Mouse (Mus musculus) hindbrain, embryonic 10.5 days (tissue): ENCODE results near the gene Olfr102. TPM values are rescaled to one million over a fixed set of nuclear protein-coding genes. Genes with fewer than 3 reads are reported as not detected.
A peak's percentile ranks its signal among the peaks of the same experiment; 100 is the strongest.

ENCODE experiments used
- DNase-seq: peaks from one replicate; pipeline ENCODE4 v3.0.0-alpha.2; 2017; ENCODE audit warnings: low spot score
- H3K27ac ChIP-seq: fragments of 300-500 bp; sonication (generic); 2 replicates; pipeline ENCODE4 v1.5.1; 2016; ENCODE audit warnings: mild to moderate bottlenecking, moderate library complexity
- H3K27me3 ChIP-seq: fragments of 300-500 bp; sonication (generic); 2 replicates; pipeline ENCODE4 v1.6.1; 2016; ENCODE audit warnings: mild to moderate bottlenecking; ENCODE audit not compliant: poor library complexity, insufficient read depth, severe bottlenecking
- H3K36me3 ChIP-seq: fragments of 300-500 bp; sonication (generic); 2 replicates; pipeline ENCODE4 v1.6.1; 2016; ENCODE audit warnings: mild to moderate bottlenecking, moderate library complexity
- H3K4me1 ChIP-seq: fragments of 300-500 bp; sonication (generic); replicated peaks from 2 replicates; pipeline ENCODE4 v1.6.1; 2016; ENCODE audit warnings: mild to moderate bottlenecking
- H3K4me3 ChIP-seq: fragments of 300-500 bp; sonication (generic); 2 replicates; pipeline ENCODE4 v1.5.1; 2016; ENCODE audit warnings: mild to moderate bottlenecking, moderate library complexity
- H3K9me3 ChIP-seq: fragments of 300-500 bp; sonication (generic); 2 replicates; pipeline ENCODE4 v1.6.1; 2016; ENCODE audit warnings: mild to moderate bottlenecking, moderate library complexity
- WGBS: fragments of 180-500 bp; shearing (Covaris S2); methylation state at CpG from one replicate; pipeline ENCODE4 v1.1.7; 2016; 5-methylcytosine and 5-hydroxymethylcytosine counted together
- polyA plus RNA-seq: library from polyadenylated mRNA; unstranded; fragments of >200 nt; fragmentation: Nextera tagmentation; extraction: Ambion mirVana; gene quantifications from 2 replicates; pipeline ENCODE4 v1.2.1, GENCODE M21; 2016

The Olfr102 gene
- polyA plus RNA-seq: not detected in 2 replicates

DNA sequence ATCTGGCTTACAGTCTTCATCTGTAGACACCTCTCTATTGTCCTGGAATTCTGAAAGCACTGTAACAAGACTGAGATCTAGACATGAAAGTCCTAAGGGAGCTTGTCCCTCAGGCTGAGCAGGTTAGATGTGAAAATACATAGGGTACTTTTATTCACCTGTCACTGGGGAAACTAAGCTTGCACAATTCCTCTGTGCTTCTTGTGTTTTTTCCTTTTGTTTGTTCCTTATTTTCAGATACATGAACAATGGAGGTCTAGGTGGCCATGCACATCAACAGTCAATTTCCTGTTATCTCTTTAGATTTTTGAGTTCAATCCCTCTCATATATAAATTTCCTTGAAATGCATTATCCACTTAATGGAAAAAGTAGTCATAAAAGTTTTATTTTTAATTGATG is at the start of gene Olfr102:
Gene Olfr102 (minus strand): TSS at position 101 of the 400 bp plus-strand sequence.
- no peak for DNase-seq
- Histone ChIP-seq H3K27ac (no peak within 1 kb of the TSS), H3K27me3 (no peaks in the 10 kb centered on the region), H3K9me3 (no peaks in the 10 kb centered on the region), H3K36me3 (no peaks in the 10 kb centered on the region), H3K4me1 (no peaks in the 10 kb centered on the region), H3K4me3 (no peak within 1 kb of the TSS)

DNA sequence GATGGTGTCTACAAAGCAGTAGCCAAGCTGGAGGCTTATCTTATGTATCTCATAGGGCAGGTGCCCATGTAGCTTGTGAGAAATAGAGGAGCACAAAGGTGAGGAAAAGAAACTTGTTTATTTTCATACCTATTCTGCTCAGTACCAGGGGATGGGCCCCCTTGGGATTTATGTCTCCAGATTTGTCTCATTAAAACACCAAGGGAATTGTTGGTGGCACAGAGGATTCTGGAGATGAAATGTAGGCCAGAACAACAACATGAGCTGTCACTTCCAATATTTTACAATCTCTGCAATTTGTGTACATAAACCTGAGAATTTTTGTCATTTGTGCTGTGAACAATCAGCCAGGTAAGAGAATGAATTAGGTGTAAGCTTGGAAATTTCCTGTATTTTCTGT is 42.4 kb upstream of the Olfr102 start, which contains the start of gene Olfr104-ps:
Gene Olfr104-ps (plus strand): TSS at position 301 of the 400 bp plus-strand sequence.
- no peaks in the 10 kb centered on the region for H3K36me3 ChIP-seq
- no peak within 1 kb of the TSS for H3K4me3 ChIP-seq
- H3K4me1 ChIP-seq: no peaks in the 10 kb centered on the region
- no peak within 1 kb of the TSS for H3K27ac ChIP-seq
- no peak for DNase-seq
- no peaks in the 10 kb centered on the region for H3K27me3 ChIP-seq
- H3K9me3 ChIP-seq: no peaks in the 10 kb centered on the region

DNA sequence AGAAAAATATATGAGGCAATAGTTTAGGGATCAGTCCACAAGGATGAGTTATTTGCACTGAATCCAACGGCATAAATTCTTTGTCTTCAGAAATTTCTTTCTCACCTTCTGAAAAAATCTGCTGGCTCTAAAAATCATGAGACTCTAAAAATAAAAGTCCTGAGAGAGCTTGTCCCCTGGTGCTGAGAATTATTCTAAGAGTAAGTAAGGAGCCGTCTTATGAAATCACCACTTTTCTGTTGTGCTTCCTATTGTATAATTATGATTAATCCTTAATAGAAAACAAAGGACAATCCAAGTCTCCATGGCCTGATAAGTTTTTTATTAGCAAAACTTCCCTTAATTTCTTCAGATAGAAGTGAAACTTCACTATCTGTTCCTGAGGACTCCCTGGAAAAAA is 22.7 kb upstream of the Olfr102 start, which contains the start of gene Olfr103:
Gene Olfr103 (minus strand): TSS at position 101 of the 400 bp plus-strand sequence.
- Histone ChIP-seq H3K36me3 (no peaks in the 10 kb centered on the region), H3K4me3 (no peak within 1 kb of the TSS), H3K27me3 (no peaks in the 10 kb centered on the region), H3K9me3 (no peaks in the 10 kb centered on the region), H3K4me1 (no peaks in the 10 kb centered on the region), H3K27ac (no peak within 1 kb of the TSS)
- 89% methylated on average over 2 of the region's 2 CpGs for WGBS
- no peak for DNase-seq

DNA sequence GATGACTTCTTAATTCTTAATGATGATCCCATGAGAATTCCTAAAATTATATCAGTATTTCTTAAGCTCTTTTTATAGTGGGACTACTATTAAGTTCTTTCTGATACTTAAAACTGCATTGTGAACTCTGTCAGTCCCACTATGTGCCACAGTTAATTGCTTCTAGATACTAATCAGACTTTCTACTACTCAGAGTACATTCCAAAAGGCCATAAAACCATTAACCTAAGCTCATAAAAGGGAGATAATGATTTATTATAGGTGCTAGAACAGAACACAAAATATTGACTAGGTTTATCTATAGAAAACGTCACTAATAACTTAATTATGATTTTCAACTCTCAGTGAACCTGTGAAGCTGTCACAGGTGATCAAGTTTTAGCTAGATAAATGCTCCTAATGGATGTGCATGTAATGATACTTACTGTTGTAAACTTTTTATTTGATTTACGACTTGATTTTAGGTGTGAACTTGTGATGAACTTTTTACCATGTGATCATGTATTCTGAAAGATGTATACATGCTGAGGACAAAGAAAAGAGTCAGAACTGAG is 6.6 kb downstream of the Olfr102 start:
- no peak overlapping the region for H3K27ac ChIP-seq

DNA sequence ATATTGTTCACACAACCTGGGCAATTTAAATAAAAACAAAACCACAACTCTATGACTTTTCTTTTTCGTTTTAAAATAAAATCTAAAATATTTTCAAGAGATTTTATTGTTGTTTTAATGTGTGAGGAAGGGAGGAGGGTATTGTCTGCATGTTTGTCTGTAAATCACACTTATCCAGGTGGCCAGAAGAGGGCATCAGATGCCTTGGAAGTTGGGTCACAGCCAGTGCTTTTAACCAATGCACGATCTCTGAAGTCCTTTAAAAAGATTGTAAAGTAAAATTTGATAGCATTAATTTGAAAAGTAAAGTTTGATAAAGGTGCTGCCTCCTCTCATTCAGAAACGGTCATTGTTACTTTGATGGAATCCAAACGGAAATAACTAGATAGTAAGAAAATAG is 8.4 kb downstream of the Olfr102 start:
- Histone ChIP-seq H3K27ac (no peak overlapping the region), H3K27me3 (no peaks in the 10 kb centered on the region), H3K36me3 (no peaks in the 10 kb centered on the region), H3K4me1 (no peaks in the 10 kb centered on the region), H3K4me3 (no peak overlapping the region), H3K9me3 (no peaks in the 10 kb centered on the region)
- WGBS: 42% methylated on average over 4 of the region's 4 CpGs
- DNase-seq: no peak

More for the DNA sequence above, 6.6 kb downstream of the Olfr102 start:
- Histone ChIP-seq H3K4me3 (no peak overlapping the region), H3K9me3 (no peaks in the 10 kb centered on the region), H3K36me3 (no peaks in the 10 kb centered on the region), H3K27me3 (no peaks in the 10 kb centered on the region), H3K4me1 (no peaks in the 10 kb centered on the region)
- 55% methylated on average over 2 of the region's 2 CpGs for WGBS
- no peak for DNase-seq

DNA sequence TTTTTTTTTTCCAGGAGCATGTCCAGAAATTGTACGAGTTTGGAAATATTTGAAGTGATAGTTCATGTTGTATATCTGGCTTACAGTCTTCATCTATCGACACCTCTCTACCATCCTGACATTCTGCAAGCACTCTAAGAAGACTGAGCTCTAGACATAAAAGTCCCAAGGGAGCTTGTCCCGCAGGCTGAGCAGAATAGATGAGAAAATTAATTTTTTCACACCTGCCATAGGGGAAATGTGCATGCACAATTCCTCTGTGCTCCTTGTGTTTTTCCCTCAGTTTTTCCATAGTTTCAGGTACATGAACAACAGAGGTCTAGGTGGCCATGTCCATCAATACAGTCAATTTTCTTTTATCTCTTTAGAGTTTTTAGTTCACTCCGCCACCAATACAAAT is 12.6 kb downstream of the Olfr102 start, which contains the start of gene Olfr101:
Gene Olfr101 (minus strand): TSS at position 101 of the 400 bp plus-strand sequence.
- H3K27ac ChIP-seq: no peak within 1 kb of the TSS
- no peaks in the 10 kb centered on the region for H3K9me3 ChIP-seq
- H3K4me1 ChIP-seq: no peaks in the 10 kb centered on the region
- H3K27me3 ChIP-seq: no peaks in the 10 kb centered on the region
- no peaks in the 10 kb centered on the region for H3K36me3 ChIP-seq
- DNase-seq: no peak
- H3K4me3 ChIP-seq: no peak within 1 kb of the TSS
- 88% methylated on average over 4 of the region's 4 CpGs for WGBS

DNA sequence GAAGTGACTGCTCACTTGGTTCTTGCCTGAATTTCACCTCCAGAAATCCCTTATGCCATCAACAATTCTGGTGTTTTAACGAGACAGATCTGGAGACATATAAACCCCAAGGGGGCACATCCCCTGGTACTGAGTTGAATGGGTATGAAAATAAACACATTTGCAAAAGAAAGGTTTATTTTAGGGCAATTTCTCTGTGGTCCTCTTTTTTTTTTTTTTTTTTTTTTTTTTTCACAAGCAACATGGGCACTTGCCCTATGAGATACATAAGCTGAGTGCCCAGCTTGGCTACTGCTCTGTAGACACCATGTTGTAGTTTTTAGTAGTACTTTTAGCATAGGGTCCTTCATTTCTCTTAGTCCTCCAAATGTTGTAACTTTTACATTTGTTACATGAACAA is 33.5 kb downstream of the Olfr102 start, which contains the start of gene Olfr99:
Gene Olfr99 (minus strand): TSS at position 101 of the 400 bp plus-strand sequence.
- no peaks in the 10 kb centered on the region for H3K4me1 ChIP-seq
- H3K36me3 ChIP-seq: no peaks in the 10 kb centered on the region
- H3K27me3 ChIP-seq: no peaks in the 10 kb centered on the region
- no peak for DNase-seq
- no peak within 1 kb of the TSS for H3K27ac ChIP-seq
- no peaks in the 10 kb centered on the region for H3K9me3 ChIP-seq
- WGBS: 79% methylated on average over 1 of the region's 1 CpGs
- H3K4me3 ChIP-seq: no peak within 1 kb of the TSS

DNA sequence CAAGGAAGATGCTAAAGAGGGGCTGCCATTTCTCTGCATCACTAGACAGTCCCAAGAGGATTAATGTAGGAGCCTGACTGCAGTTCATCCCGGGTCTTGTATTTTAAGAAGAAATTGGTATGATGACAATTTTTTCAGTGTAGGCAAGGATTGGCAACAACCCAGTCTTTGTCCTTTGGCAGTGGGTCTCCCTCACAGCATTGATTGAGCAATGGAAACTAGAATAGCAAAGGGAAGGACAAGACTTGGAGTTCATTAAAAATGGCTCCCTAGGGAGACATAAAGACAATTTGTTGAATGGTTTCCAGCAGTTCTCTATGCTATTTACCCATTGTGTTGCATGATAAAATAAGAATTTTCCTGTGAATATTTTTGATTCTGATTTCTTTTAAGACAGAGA is 36.5 kb downstream of the Olfr102 start:
- no peaks in the 10 kb centered on the region for H3K9me3 ChIP-seq
- WGBS: 90% methylated on average over 1 of the region's 1 CpGs
- no peak overlapping the region for H3K27ac ChIP-seq
- H3K4me1 ChIP-seq: no peaks in the 10 kb centered on the region
- no peaks in the 10 kb centered on the region for H3K36me3 ChIP-seq
- DNase-seq: no peak
- no peak overlapping the region for H3K4me3 ChIP-seq
- H3K27me3 ChIP-seq: no peaks in the 10 kb centered on the region

DNA sequence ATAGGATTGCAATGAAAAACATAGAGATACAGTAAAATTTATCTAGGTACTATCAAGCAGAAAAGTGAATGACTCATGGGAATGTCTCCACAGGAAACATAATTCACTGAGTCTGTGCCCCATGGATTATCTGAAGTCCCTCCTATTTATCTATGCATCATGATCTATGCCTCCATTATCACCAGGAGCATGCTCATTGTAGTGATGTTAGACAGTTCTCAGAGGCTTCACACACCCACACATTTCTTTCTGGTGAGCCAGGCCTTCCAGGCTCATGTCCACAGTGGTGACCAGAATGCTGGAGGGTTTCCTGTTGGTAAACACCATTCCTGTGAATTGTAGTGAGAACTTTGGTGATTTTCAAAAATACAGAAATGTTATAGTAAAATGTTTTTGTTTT is 40.3 kb downstream of the Olfr102 start:
- H3K9me3 ChIP-seq: 0 out of 2 replicates have a peak, but pooled peaks cover 3% of the 10 kb centered on the region
- DNase-seq: no peak
- no peaks in the 10 kb centered on the region for H3K36me3 ChIP-seq
- H3K27me3 ChIP-seq: no peaks in the 10 kb centered on the region
- H3K4me3 ChIP-seq: no peak overlapping the region
- H3K27ac ChIP-seq: no peak overlapping the region
- no peaks in the 10 kb centered on the region for H3K4me1 ChIP-seq

DNA sequence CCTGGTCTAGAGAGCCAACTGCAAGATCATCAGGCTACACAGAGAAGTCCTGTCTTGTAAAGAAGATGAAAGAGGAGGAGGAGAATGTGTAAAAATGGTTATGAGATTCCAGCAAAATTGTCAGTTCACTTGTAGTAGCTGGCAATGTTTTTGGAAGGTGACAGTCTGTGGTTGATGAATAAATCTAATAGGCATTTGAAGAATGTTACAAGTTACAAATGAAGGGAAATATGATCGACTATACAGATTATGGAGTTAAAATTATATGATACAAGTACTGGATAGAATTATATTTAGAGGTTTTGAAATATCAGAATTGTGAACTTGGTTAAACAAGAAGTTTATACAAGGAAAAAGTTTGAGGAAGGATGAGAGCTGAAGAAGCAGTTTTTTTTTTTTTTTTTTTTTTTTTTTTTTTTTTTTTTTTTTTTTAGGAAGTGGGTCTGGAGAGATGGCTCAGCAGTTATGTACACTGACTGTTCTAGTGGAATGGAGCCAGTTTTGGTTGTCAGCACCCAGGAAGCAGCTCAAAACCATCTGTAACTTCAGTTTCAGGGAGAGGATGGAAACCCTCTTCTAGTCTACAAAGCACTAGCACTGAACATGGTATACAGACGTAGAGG is 41.1 kb downstream of the Olfr102 start:
- 90% methylated on average over 2 of the region's 2 CpGs for whole genome bisulfite sequencing
- no peaks in the 10 kb centered on the region for H3K4me1 ChIP-seq
- H3K9me3 ChIP-seq: 0 out of 2 replicates have a peak, but pooled peaks cover 7% of the 10 kb centered on the region
- peaks cover 4% of the 10 kb centered on the region for H3K27me3 ChIP-seq
- DNase-seq: no peak
- no peak overlapping the region for H3K4me3 ChIP-seq
- no peaks in the 10 kb centered on the region for H3K36me3 ChIP-seq
- no peak overlapping the region for H3K27ac ChIP-seq

DNA sequence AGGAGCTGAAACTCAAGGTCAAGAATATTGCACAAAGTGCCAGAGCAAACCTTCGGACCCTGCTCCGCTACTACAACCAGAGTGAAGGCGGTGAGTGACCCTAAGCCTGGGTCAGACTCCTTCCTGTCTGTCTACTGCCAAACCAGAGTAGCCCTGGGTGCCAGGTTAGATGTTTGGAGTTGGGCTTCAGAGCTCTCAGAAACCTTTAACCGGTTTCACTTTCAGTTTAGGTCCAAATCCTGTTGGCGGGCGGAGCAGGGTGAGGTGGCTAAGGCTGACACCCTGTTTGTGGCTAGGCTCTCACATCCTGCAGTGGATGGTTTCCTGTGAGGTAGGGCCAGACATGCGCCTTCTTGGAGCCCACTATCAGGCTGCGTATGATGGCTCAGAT is 46.2 kb downstream of the Olfr102 start:
- no peak overlapping the region for H3K27ac ChIP-seq
- no peak for DNase-seq
- 61% methylated on average over 8 of the region's 8 CpGs for WGBS
- peaks cover 6% of the 10 kb centered on the region for H3K27me3 ChIP-seq
- H3K4me1 ChIP-seq: peaks cover 4% of the 10 kb centered on the region; the same call in 1 of the 2 replicates
- H3K4me3 ChIP-seq: peak overlapping the region; percentile 59
- H3K9me3 ChIP-seq: 0 out of 2 replicates have a peak, but pooled peaks cover 7% of the 10 kb centered on the region
- no peaks in the 10 kb centered on the region for H3K36me3 ChIP-seq

DNA sequence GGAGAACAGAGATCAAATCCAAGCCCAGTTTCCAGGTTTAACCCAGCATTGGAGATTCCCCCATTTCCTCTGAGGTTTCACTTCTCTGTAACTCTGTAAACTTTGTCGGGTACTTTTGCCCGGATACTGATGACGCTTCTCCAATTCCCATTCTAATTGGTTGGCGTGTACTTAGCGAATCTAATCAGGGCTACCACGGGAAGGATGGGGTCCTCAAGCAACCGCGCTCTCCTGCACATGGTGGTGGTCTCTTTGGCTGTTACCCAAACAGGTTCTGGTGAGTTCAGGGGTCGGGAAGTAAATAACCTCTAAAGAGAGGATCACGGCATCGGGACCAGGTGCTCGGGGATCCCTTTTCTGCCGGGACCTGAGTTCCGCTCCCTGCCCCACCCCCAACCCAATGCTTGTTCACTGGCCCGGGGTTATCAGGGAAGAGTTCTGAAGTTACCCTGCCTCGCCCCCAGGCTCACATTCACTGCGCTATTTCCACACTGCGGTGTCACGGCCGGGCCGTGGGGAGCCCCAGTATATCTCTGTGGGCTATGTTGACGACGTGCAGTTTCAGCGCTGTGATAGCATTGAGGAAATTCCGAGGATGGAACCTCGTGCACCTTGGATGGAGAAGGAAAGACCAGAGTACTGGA is 46.7 kb downstream of the Olfr102 start, which contains the start of gene H2-M3:
Gene H2-M3 (plus strand): TSS at position 163 of the 644 bp plus-strand sequence.
- DNase-seq: peak; percentile 86
- H3K4me3 ChIP-seq: peak within 1 kb of the TSS; percentile 59
- 5% methylated on average over 26 of the region's 26 CpGs for WGBS
- H3K9me3 ChIP-seq: 0 out of 2 replicates have a peak, but pooled peaks cover 7% of the 10 kb centered on the region
- peaks cover 6% of the 10 kb centered on the region for H3K27me3 ChIP-seq
- no peak within 1 kb of the TSS for H3K27ac ChIP-seq
- H3K4me1 ChIP-seq: peaks cover 4% of the 10 kb centered on the region; the same call in 1 of the 2 replicates
- H3K36me3 ChIP-seq: no peaks in the 10 kb centered on the region

DNA sequence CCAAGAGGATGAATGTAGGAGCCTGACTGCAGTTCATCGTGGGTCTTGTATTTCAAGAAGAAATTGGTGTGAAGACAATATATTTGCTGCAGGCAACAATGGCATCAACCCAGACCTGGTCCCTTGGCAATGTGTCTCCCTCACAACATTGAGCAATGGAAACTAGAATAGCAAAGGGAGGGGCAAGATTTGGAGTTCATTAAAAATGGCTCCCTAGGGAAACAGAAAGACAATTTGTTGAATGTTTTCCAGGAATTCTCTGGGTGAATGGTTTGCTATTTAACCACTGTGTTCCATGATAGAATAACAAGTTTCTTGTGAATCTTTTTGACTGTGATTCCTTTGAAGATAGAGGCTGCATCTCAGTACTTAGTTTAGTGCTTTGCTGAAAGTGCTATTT is 53.2 kb downstream of the Olfr102 start, which contains the start of gene Olfr98:
Gene Olfr98 (minus strand): TSS at position 124 of the 400 bp plus-strand sequence.
- 82% methylated on average over 1 of the region's 1 CpGs for WGBS
- no peak for DNase-seq
- Histone ChIP-seq H3K27me3 (no peaks in the 10 kb centered on the region), H3K4me1 (no peaks in the 10 kb centered on the region), H3K36me3 (no peaks in the 10 kb centered on the region), H3K27ac (no peak within 1 kb of the TSS), H3K9me3 (no peaks in the 10 kb centered on the region), H3K4me3 (no peak within 1 kb of the TSS)
